Mouse (Mus musculus) frontal cortex, postnatal 14 days (tissue): ENCODE measurements around the gene Arv1.

Source experiments
- DNase-seq, 2 experiments: peaks; one replicate each; pipeline ENCODE4 v3.0.0; 2022; ENCODE audit warnings: low spot score in 2 of 2

Arv1 gene

GRCm38 (mm10) chr8:124721862-124722515, at the start of gene Arv1, which contains the start of gene Ttc13:
TSS of gene Arv1 (plus strand) at chr8:124722139.
TSS of gene Ttc13 (minus strand) at chr8:124721983.
- DNase-seq = peak; percentile 90 to 93

GRCm38 (mm10) chr8:124672345-124672744, 49.6 kb upstream of the Arv1 start:
- DNase-seq = no peak

GRCm38 (mm10) chr8:124676661-124677060, 45.3 kb upstream of the Arv1 start:
- DNase-seq = no peak

- no peak for DNase-seq
Observed at GRCm38 (mm10) chr8:124677078-124677477, 44.9 kb upstream of the Arv1 start.

- DNase-seq = peak; percentile 82
Observed at GRCm38 (mm10) chr8:124677486-124677885, 44.5 kb upstream of the Arv1 start.

GRCm38 (mm10) chr8:124678246-124678645, 43.7 kb upstream of the Arv1 start:
- no peak for DNase-seq

GRCm38 (mm10) chr8:124681077-124681791, 40.7 kb upstream of the Arv1 start:
- no peak for DNase-seq

GRCm38 (mm10) chr8:124681792-124682157, 40.2 kb upstream of the Arv1 start:
- no peak for DNase-seq

GRCm38 (mm10) chr8:124682218-124682617, 39.7 kb upstream of the Arv1 start:
- no peak for DNase-seq

GRCm38 (mm10) chr8:124688899-124689298, 33.0 kb upstream of the Arv1 start:
- DNase-seq = no peak

- no peak for DNase-seq
Observed at GRCm38 (mm10) chr8:124691706-124692105, 30.2 kb upstream of the Arv1 start.

- no peak for DNase-seq
Observed at GRCm38 (mm10) chr8:124695424-124696100, 26.4 kb upstream of the Arv1 start.

GRCm38 (mm10) chr8:124700271-124700670, 21.7 kb upstream of the Arv1 start:
- DNase-seq = no peak

GRCm38 (mm10) chr8:124701023-124701422, 20.9 kb upstream of the Arv1 start:
- no peak for DNase-seq

- DNase-seq = no peak
Observed at GRCm38 (mm10) chr8:124702183-124702582, 19.8 kb upstream of the Arv1 start.

- no peak for DNase-seq
Observed at GRCm38 (mm10) chr8:124703526-124703925, 18.4 kb upstream of the Arv1 start.

- DNase-seq = no peak
Observed at GRCm38 (mm10) chr8:124704376-124704775, 17.6 kb upstream of the Arv1 start.

- no peak for DNase-seq
Observed at GRCm38 (mm10) chr8:124705823-124706222, 16.1 kb upstream of the Arv1 start.

GRCm38 (mm10) chr8:124713207-124713606, 8.7 kb upstream of the Arv1 start:
- DNase-seq = no peak

- DNase-seq = no peak
Observed at GRCm38 (mm10) chr8:124715736-124716135, 6.2 kb upstream of the Arv1 start.

GRCm38 (mm10) chr8:124720133-124720532, 1.8 kb upstream of the Arv1 start:
- no peak for DNase-seq

GRCm38 (mm10) chr8:124720938-124721861, 739 bp upstream of the Arv1 start:
- no peak for DNase-seq
